Mouse (Mus musculus) kidney, adult 2 months (tissue): Measurements from ENCODE around the gene Bri3bp. TPM values are rescaled to one million over a fixed set of nuclear protein-coding genes. Genes with fewer than 3 reads are reported as not detected.

ENCODE experiments used
- DNase-seq: peaks from one replicate; pipeline ENCODE4 v3.0.0; 2021
- H3K27ac ChIP-seq: fragments of 200-500 bp; 2 replicates; pipeline ENCODE4 v1.5.1; 2012; ENCODE audit warnings: low read depth, low read length, control low read depth, inconsistent platforms; ENCODE audit not compliant: insufficient read depth
- H3K27me3 ChIP-seq: fragments of 200-500 bp; replicated peaks from 2 replicates; pipeline ENCODE4 v1.6.1; 2012; ENCODE audit warnings: mild to moderate bottlenecking, moderate library complexity, low read length, inconsistent platforms; ENCODE audit not compliant: control insufficient read depth, insufficient read depth
- H3K36me3 ChIP-seq: fragments of 200-500 bp; 2 replicates; pipeline ENCODE4 v1.6.1; 2012; ENCODE audit warnings: mild to moderate bottlenecking, moderate library complexity, low read length, inconsistent platforms; ENCODE audit not compliant: control insufficient read depth, insufficient read depth
- H3K4me1 ChIP-seq: fragments of 200-500 bp; 2 replicates; pipeline ENCODE4 v1.6.1; 2011; ENCODE audit warnings: low read length; ENCODE audit not compliant: control insufficient read depth, insufficient read depth
- H3K4me3 ChIP-seq: fragments of 200-500 bp; 2 replicates; pipeline ENCODE4 v1.5.1; 2011; ENCODE audit warnings: mild to moderate bottlenecking, low read depth, low read length, control low read depth; ENCODE audit not compliant: insufficient read depth
- CTCF ChIP-seq: fragments of 200-500 bp; conservative IDR thresholded peaks from 2 replicates; pipeline ENCODE4 v1.5.1; 2011; ENCODE audit warnings: low read depth, mild to moderate bottlenecking, control low read depth, low read length, moderate library complexity, mixed read lengths; ENCODE audit not compliant: insufficient read depth, insufficient read length
- POLR2A ChIP-seq: fragments of 200-500 bp; IDR thresholded peaks from one replicate; pipeline ENCODE4 v1.6.1; 2011; ENCODE audit warnings: low read depth, low read length, control low read depth
- WGBS: fragments of 180-500 bp; shearing (Covaris S2); methylation state at CpG from one replicate; pipeline ENCODE4 v1.1.7; 2018; 5-methylcytosine and 5-hydroxymethylcytosine counted together
- polyA plus RNA-seq: library from polyadenylated mRNA; depleted of rRNA; stranded (reverse); fragments of >200 nt; gene quantifications from 2 replicates; pipeline ENCODE4 v1.2.3, GENCODE M21; 2012

Gene Bri3bp
- polyA plus RNA-seq, 1 experiment: 13.0 TPM

- Histone ChIP-seq H3K27ac (peak overlapping the region; percentile 92), H3K4me3 (peak overlapping the region; percentile 68), H3K27me3 (no peaks in the 10 kb centered on the region), H3K36me3 (no peaks in the 10 kb centered on the region), H3K4me1 (peaks cover 16% of the 10 kb centered on the region; the same call in 1 of the 2 replicates)
- peak; percentile 95 for DNase-seq
- WGBS: under 1% methylated on average over 31 of the region's 31 CpGs
- TF ChIP-seq CTCF: no peak
- no peak for TF ChIP-seq POLR2A
Measured at GRCm38 (mm10) chr5:125405546-125406248, 35.7 kb upstream of the Bri3bp start.

- Histone ChIP-seq H3K4me3 (peak overlapping the region; percentile 68), H3K27ac (peak overlapping the region; percentile 92), H3K4me1 (peaks cover 16% of the 10 kb centered on the region; the same call in 1 of the 2 replicates), H3K27me3 (no peaks in the 10 kb centered on the region), H3K36me3 (no peaks in the 10 kb centered on the region)
- 4% methylated on average over 20 of the region's 20 CpGs for WGBS
- peak; percentile 84 for DNase-seq
- no peak for TF ChIP-seq POLR2A
- no peak for TF ChIP-seq CTCF
Measured at GRCm38 (mm10) chr5:125406322-125407016, 34.9 kb upstream of the Bri3bp start.

DNA sequence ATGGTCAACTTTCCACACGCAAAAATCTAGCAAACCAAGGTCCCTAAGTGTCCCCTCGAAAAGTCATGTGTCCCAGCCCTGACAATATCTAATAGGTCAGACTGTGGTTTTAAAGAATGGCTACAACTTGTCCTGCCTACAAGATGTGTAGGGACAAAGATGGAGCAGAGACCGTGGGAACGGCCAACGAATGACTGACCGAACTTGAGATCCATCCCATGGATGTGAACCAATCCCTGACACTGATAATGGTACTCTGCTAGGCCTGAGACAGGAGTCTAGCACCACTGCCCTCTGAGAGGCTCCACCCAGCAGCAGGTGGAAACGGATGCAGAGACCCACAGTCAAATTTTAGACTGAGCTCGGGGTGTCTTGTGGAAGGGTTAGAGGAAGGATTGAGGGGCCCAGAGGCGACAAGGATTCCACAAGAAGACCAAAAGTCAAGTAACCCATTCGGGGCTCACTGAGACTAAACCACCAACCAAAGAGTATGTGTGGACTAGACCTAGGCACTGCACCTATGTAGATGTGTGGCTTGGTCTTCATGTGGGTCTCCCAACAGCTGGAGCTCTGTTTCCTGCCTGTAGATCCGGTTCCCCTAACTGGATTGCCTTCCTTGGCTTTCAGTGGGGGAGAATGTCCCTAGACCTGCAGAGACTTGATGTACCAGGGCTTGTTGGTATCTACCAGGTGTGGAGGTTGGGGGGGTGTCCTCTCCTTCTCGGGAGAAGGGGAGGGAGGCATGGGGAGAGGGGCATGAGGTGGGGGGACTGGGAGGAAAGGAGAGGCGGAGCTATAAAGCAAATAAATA, 34.1 kb upstream of the Bri3bp start:
- 62% methylated on average over 13 of the region's 13 CpGs for WGBS
- Histone ChIP-seq H3K27ac (no peak overlapping the region), H3K4me3 (peak overlapping the region; percentile 68; the same call in 1 of the 2 replicates), H3K36me3 (no peaks in the 10 kb centered on the region), H3K4me1 (peaks cover 16% of the 10 kb centered on the region; the same call in 1 of the 2 replicates), H3K27me3 (no peaks in the 10 kb centered on the region)
- TF ChIP-seq POLR2A: no peak
- TF ChIP-seq CTCF: no peak
- DNase-seq: no peak

DNA sequence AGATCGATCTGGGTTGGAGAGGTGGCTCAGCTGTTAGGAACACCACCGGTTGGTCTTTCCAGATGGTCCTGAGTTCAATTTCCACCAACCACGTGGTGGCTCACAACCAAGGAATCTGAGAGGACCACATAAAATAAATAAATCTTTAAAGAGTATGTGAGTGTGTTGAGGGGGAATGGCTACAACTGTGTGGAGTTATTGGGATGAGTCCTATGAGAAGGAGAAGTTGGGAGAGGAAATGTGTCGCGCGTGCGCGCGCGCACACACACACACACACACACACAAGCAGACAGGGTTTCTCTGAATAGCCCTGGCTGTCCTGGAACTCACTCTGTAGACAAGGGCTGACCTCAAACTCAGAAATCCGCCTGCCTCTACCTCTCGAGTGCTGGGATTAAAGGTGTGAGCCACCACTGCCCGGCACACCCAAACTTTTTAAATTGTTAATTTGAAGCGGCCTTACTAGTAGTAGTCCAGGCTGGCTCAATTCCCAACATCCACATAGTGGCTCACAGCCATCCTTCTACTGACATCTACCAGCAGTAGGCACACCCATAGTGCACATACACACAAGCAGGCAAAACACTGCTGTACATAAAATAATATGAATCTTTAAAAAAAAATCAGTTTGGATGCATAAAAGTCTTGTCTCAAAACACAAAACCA, 33.3 kb upstream of the Bri3bp start:
- Histone ChIP-seq H3K36me3 (no peaks in the 10 kb centered on the region), H3K27me3 (no peaks in the 10 kb centered on the region), H3K27ac (no peak overlapping the region), H3K4me3 (no peak overlapping the region), H3K4me1 (peaks cover 12% of the 10 kb centered on the region; the same call in 1 of the 2 replicates)
- TF ChIP-seq CTCF (no peak), POLR2A (no peak)
- DNase-seq: no peak
- 81% methylated on average over 14 of the region's 14 CpGs for WGBS

- TF ChIP-seq CTCF (no peak), POLR2A (no peak)
- Histone ChIP-seq H3K36me3 (no peaks in the 10 kb centered on the region), H3K4me3 (0 out of 2 replicates have a peak overlapping the region, but pooled peaks have one; percentile 17), H3K27me3 (no peaks in the 10 kb centered on the region), H3K27ac (peak overlapping the region; percentile 41; the same call in 1 of the 2 replicates), H3K4me1 (peaks cover 10% of the 10 kb centered on the region; the same call in 1 of the 2 replicates)
- peak; percentile 92 for DNase-seq
- WGBS: 14% methylated on average over 13 of the region's 13 CpGs
Measured at GRCm38 (mm10) chr5:125408842-125409241, 32.5 kb upstream of the Bri3bp start.

- WGBS: 39% methylated on average over 20 of the region's 20 CpGs
- Histone ChIP-seq H3K27ac (peak overlapping the region; percentile 41; the same call in 1 of the 2 replicates), H3K4me3 (0 out of 2 replicates have a peak overlapping the region, but pooled peaks have one; percentile 17), H3K4me1 (peaks cover 9% of the 10 kb centered on the region; the same call in 1 of the 2 replicates), H3K36me3 (no peaks in the 10 kb centered on the region), H3K27me3 (no peaks in the 10 kb centered on the region)
- peak; percentile 61 for DNase-seq
- TF ChIP-seq CTCF: no peak
- TF ChIP-seq POLR2A: no peak
Measured at GRCm38 (mm10) chr5:125409348-125410090, 31.8 kb upstream of the Bri3bp start.
